Comparison of ENCODE assay signal across 8 mouse cellular contexts in genomic region chr6:99615272-99615751, GRCm38 (mm10). TPM values are rescaled to one million over a fixed set of nuclear protein-coding genes. Genes with fewer than 3 reads are reported as not detected.
DNase-seq lines count a peak whose midpoint lies in the region.

No protein-coding gene starts in this region.

- DNase-seq in cerebellum, postnatal 10 days, result peak; percentile 33 to 40
- no peak for DNase-seq in cerebellum, adult 11 months
- DNase-seq in retina, postnatal 1 day, result peak; percentile 20
- DNase-seq in retina, embryonic 14.5 days (ENCODE audit: low spot score), result no peak
- DNase-seq in kidney, postnatal 36 days, result peak; percentile 42 to 49
- DNase-seq in spleen, adult 18-20 months, result no peak
- no peak for DNase-seq in adrenal gland, postnatal 25 days
- no peak for DNase-seq in layer of hippocampus, postnatal 25 days (ENCODE audit: extremely low spot score in 1 of 2, low spot score in 1 of 2)

RNA-seq across cellular contexts. Expression of gene Eif4e3, which starts 51.3 kb away (rescaled TPM):
- total RNA-seq in adrenal gland, postnatal 25 days (2021), result 22.0 and 23.8 TPM in 2 replicates
- 10 to 100 TPM; 21.0 to 21.5 TPM for total RNA-seq in layer of hippocampus, postnatal 25 days (2021)

RNA-seq across cellular contexts. Expression of gene Gm20696, which starts 51.3 kb away (rescaled TPM):
- 6.0 and 7.4 TPM in 2 replicates for total RNA-seq in adrenal gland, postnatal 25 days (2021)
- total RNA-seq in layer of hippocampus, postnatal 25 days (2021), result 1 to 10 TPM; 6.5 to 7.8 TPM

Comparison
In these comparisons a context has a peak if more than half of its experiments do, and no peak if none do; other contexts are left out.
1. DNase-seq: peak in cerebellum, postnatal 10 days (2 of 2), retina, postnatal 1 day (single experiment) and kidney, postnatal 36 days (2 of 2); none in cerebellum, adult 11 months (single experiment), retina, embryonic 14.5 days (single experiment), spleen, adult 18-20 months (0 of 2), adrenal gland, postnatal 25 days (single experiment) and layer of hippocampus, postnatal 25 days (0 of 2).